Mouse (Mus musculus) mesoderm, embryonic 11.5 days (tissue): ENCODE results near the gene C530025M09Rik.

Source experiments
- DNase-seq: peaks from one replicate; pipeline ENCODE4 v3.0.0-alpha.2; 2012; ENCODE audit warnings: low read depth, low spot score

C530025M09Rik gene

GRCm38 (mm10) chr2:149804599-149805140 is 26.3 kb downstream of the C530025M09Rik start:
- no peak for DNase-seq

GRCm38 (mm10) chr2:149798613-149799012 is 32.4 kb downstream of the C530025M09Rik start:
- DNase-seq: peak; percentile 35
